Mouse (Mus musculus): ENCODE results near the gene Dram2.
"Not testable (repeated sequence)": the region's sequence is repeated elsewhere in the genome, so short reads cannot be mapped to it uniquely, and the experiment has no call there.

Gene Dram2

GRCm38 (mm10) chr3:106547171-106547923, at the start of gene Dram2, which contains the start of gene Cept1:
TSS of gene Dram2 (plus strand) at chr3:106547798.
TSS of gene Cept1 (minus strand) at chr3:106547802.
- peak; percentile 97 for DNase-seq (ENCODE audit: low read depth, low spot score)

GRCm38 (mm10) chr3:106500510-106500909, 47.1 kb upstream of the Dram2 start:
- DNase-seq (ENCODE audit: low read depth, low spot score) = no peak

- DNase-seq (ENCODE audit: low read depth, low spot score) = no peak
Measured at GRCm38 (mm10) chr3:106502892-106503291, 44.7 kb upstream of the Dram2 start.

- no peak for DNase-seq (ENCODE audit: low read depth, low spot score)
Measured at GRCm38 (mm10) chr3:106510669-106511068, 36.9 kb upstream of the Dram2 start.

- no peak for DNase-seq (ENCODE audit: low read depth, low spot score)
Measured at GRCm38 (mm10) chr3:106515016-106515415, 32.6 kb upstream of the Dram2 start.

GRCm38 (mm10) chr3:106522730-106523129, 24.9 kb upstream of the Dram2 start:
- DNase-seq (ENCODE audit: low read depth, low spot score) = no peak

- no peak for DNase-seq (ENCODE audit: low read depth, low spot score)
Measured at GRCm38 (mm10) chr3:106526411-106526810, 21.2 kb upstream of the Dram2 start.

GRCm38 (mm10) chr3:106528032-106528431, 19.6 kb upstream of the Dram2 start:
- DNase-seq (ENCODE audit: low read depth, low spot score) = no peak

- no peak for DNase-seq (ENCODE audit: low read depth, low spot score)
Measured at GRCm38 (mm10) chr3:106533277-106533676, 14.3 kb upstream of the Dram2 start.

GRCm38 (mm10) chr3:106544721-106545316, 2.8 kb upstream of the Dram2 start:
- DNase-seq (ENCODE audit: low read depth, low spot score) = no peak

GRCm38 (mm10) chr3:106547924-106548539, 434 bp downstream of the Dram2 start:
- peak; percentile 28 for DNase-seq (ENCODE audit: low read depth, low spot score)

GRCm38 (mm10) chr3:106548971-106549370, 1.4 kb downstream of the Dram2 start:
- no peak for DNase-seq (ENCODE audit: low read depth, low spot score)

GRCm38 (mm10) chr3:106553411-106553810, 5.8 kb downstream of the Dram2 start:
- DNase-seq (ENCODE audit: low read depth, low spot score) = no peak

- no peak for DNase-seq (ENCODE audit: low read depth, low spot score)
Measured at GRCm38 (mm10) chr3:106555743-106556250, 8.2 kb downstream of the Dram2 start.

- no peak for DNase-seq (ENCODE audit: low read depth, low spot score)
Measured at GRCm38 (mm10) chr3:106558271-106558670, 10.7 kb downstream of the Dram2 start.

- DNase-seq (ENCODE audit: low read depth, low spot score) = no peak
Measured at GRCm38 (mm10) chr3:106565876-106566275, 18.3 kb downstream of the Dram2 start.

GRCm38 (mm10) chr3:106573191-106573590, 25.6 kb downstream of the Dram2 start:
- no peak for DNase-seq (ENCODE audit: low read depth, low spot score)

- DNase-seq (ENCODE audit: low read depth, low spot score) = no peak
Measured at GRCm38 (mm10) chr3:106579296-106579695, 31.7 kb downstream of the Dram2 start.

- not testable (repeated sequence) for DNase-seq (ENCODE audit: low read depth, low spot score)
Measured at GRCm38 (mm10) chr3:106593631-106594030, 46.0 kb downstream of the Dram2 start.

- no peak for DNase-seq (ENCODE audit: low read depth, low spot score)
Measured at GRCm38 (mm10) chr3:106618103-106618502, 70.5 kb downstream of the Dram2 start.
